Mouse (Mus musculus): ENCODE measurements at regions not wholly inside any gene's neighbourhood (a gene's known extent, or its start where the extent isn't known, plus 50 kb on each side); places are given as distances from the start of the nearest gene placed in this dataset.

- no peak for DNase-seq (ENCODE audit: low spot score in 2 of 2)
Observed at GRCm38 (mm10) chr5:112166410-112167175, 85.7 kb downstream of the Cryba4 start.

DNA sequence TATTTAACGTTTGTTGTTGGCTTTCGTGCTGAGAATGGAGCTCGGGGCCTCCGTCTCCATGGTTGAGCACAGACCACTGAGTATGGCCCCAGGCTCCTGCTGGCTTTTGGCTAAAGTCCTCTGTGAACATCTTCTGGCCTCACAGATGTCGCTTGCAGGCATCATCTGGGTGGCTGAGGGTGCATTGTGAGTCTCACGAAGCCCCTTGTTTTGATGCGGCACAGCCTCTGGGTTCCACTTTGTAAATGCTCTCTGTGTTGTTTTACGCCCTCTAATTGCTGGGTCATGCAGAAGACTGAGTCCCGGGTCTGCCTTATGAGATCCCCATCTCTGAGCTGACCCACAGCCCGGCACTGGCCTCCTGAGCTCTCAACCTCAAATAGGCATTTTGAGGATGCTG lies 84.5 kb downstream of the Cryba4 start:
- no peak for DNase-seq (ENCODE audit: low spot score in 2 of 2)

- DNase-seq (ENCODE audit: low spot score in 2 of 2): no peak
Observed at GRCm38 (mm10) chr5:112171325-112171724, 81.0 kb downstream of the Cryba4 start.

- peak; percentile 52 to 54 for DNase-seq (ENCODE audit: low spot score in 2 of 2)
Observed at GRCm38 (mm10) chr5:112179213-112180057, 72.9 kb downstream of the Cryba4 start.

- DNase-seq (ENCODE audit: low spot score in 2 of 2): peak; percentile 44 to 55
Observed at GRCm38 (mm10) chr5:112182775-112183174, 69.5 kb downstream of the Cryba4 start.

- DNase-seq (ENCODE audit: low spot score in 2 of 2): no peak
Observed at GRCm38 (mm10) chr5:112195667-112196066, 56.7 kb downstream of the Cryba4 start.

All from layer of hippocampus, postnatal 10 days (tissue).